Mouse (Mus musculus): ENCODE results near the gene Armc5. TPM values are rescaled to one million over a fixed set of nuclear protein-coding genes. Genes with fewer than 3 reads are reported as not detected.

Gene Armc5
- polyA plus RNA-seq, 1 experiment = 2.1 TPM

- Histone ChIP-seq H3K27me3 (ENCODE audit: control insufficient read depth) (peaks cover 50% of the 10 kb centered on the region), H3K4me1 (ENCODE audit: control insufficient read depth) (peaks cover 41% of the 10 kb centered on the region), H3K4me3 (replicated peaks) (no peak overlapping the region), H3K36me3 (ENCODE audit: control insufficient read depth) (peaks cover 3% of the 10 kb centered on the region), H3K9me3 (ENCODE audit: control insufficient read depth, low read length) (no peaks in the 10 kb centered on the region)
- no peak for TF ChIP-seq TAL1 (IDR thresholded peaks at IDR 0.05; ENCODE audit: low read length)
- no peak for TF ChIP-seq GATA1 (IDR thresholded peaks at IDR 0.05; ENCODE audit: low read length)
Measured at GRCm38 (mm10) chr7:128251946-128252345, 14.8 kb downstream of the Armc5 start.

- H3K4me1 ChIP-seq (ENCODE audit: control insufficient read depth) = peaks cover 37% of the 10 kb centered on the region
- TF ChIP-seq GATA1 (IDR thresholded peaks at IDR 0.05; ENCODE audit: low read length) (no peak), TAL1 (IDR thresholded peaks at IDR 0.05; ENCODE audit: low read length) (no peak)
- peaks cover 51% of the 10 kb centered on the region for H3K27me3 ChIP-seq (ENCODE audit: control insufficient read depth)
Measured at GRCm38 (mm10) chr7:128252609-128253008, 15.5 kb downstream of the Armc5 start.

DNA sequence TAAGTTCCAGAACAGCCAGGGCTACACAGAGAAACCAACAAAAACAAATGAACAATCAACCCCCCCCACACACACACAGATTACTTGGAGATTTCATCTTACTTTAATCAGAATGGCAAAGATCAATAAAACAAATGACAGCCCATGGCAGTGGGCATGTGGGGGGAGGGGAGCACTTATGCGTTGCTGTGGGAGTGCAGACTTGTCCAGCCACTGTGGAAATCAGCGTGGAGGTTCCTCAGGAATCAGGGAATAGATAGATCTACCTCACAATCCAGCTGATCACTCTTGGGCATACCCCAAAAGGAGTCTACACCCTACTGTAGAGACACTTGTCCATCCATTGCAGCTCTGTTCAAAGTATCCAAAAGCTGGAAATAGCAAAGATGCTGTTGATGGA lies 17.8 kb downstream of the Armc5 start:
- H3K27me3 ChIP-seq (ENCODE audit: control insufficient read depth) = peaks cover 70% of the 10 kb centered on the region
- H3K4me3 ChIP-seq (replicated peaks) = no peak overlapping the region
- H3K9me3 ChIP-seq (ENCODE audit: control insufficient read depth, low read length) = no peaks in the 10 kb centered on the region
- H3K36me3 ChIP-seq (ENCODE audit: control insufficient read depth) = no peaks in the 10 kb centered on the region; the same call in 1 of the 2 replicates
- peaks cover 24% of the 10 kb centered on the region for H3K4me1 ChIP-seq (ENCODE audit: control insufficient read depth)
- TF ChIP-seq GATA1 (IDR thresholded peaks at IDR 0.05; ENCODE audit: low read length) (no peak), TAL1 (IDR thresholded peaks at IDR 0.05; ENCODE audit: low read length) (no peak)

More at GRCm38 (mm10) chr7:128252609-128253008, 15.5 kb downstream of the Armc5 start:
- Histone ChIP-seq H3K4me3 (replicated peaks) (no peak overlapping the region), H3K9me3 (ENCODE audit: control insufficient read depth, low read length) (no peaks in the 10 kb centered on the region), H3K36me3 (ENCODE audit: control insufficient read depth) (peaks cover 3% of the 10 kb centered on the region)

DNA sequence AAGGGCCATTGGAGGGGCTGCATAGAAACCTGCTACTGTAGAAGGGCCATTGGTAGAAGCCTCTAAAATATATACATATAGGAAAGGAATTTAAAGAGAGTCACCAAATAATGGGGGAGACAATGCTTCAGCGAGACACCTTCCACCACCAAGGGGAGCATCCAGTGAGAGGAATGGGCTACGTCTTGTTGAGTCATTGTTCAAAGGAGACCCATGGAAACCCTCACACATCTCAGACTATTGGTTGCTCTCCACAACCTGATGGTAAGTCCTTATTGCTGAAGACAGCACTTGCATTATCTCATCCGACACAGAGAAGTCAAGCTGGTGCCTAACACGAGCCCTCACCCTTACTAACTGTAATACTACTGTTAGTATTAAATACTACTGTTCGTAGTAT lies 18.6 kb downstream of the Armc5 start:
- Histone ChIP-seq H3K4me3 (replicated peaks) (no peak overlapping the region), H3K36me3 (ENCODE audit: control insufficient read depth) (no peaks in the 10 kb centered on the region; the same call in 1 of the 2 replicates), H3K4me1 (ENCODE audit: control insufficient read depth) (peaks cover 22% of the 10 kb centered on the region), H3K27me3 (ENCODE audit: control insufficient read depth) (peaks cover 73% of the 10 kb centered on the region), H3K9me3 (ENCODE audit: control insufficient read depth, low read length) (no peaks in the 10 kb centered on the region)
- no peak for TF ChIP-seq TAL1 (IDR thresholded peaks at IDR 0.05; ENCODE audit: low read length)
- no peak for TF ChIP-seq GATA1 (IDR thresholded peaks at IDR 0.05; ENCODE audit: low read length)

DNA sequence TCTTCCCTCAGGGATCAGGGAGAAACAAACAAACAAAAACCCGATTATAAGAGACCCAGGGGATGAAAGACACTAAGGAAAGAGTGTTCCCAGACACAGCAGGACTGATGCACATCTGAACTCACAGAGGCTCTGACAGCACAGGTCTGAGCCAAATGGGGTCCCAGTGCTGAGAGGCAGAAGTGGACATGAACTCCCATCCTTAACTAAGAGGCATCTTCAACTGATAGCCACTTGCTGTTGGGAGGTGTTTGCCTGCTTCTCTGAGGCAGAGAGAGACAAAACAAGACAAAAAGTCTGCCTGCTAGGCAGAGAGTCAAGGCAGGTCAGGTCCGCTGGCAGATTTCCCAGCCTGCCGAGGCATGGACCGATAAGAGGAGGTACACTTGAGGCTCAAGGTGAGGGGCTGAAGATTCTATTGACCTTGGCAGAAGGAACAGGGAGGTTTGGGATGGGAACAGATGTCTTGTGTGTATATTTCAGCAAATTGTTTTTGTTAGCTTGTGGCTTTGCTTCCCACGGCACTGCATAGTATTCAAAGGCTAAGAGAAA lies 19.7 kb downstream of the Armc5 start:
- H3K4me1 ChIP-seq (ENCODE audit: control insufficient read depth) = peaks cover 22% of the 10 kb centered on the region
- peaks cover 74% of the 10 kb centered on the region for H3K27me3 ChIP-seq (ENCODE audit: control insufficient read depth)
- no peaks in the 10 kb centered on the region; the same call in 1 of the 2 replicates for H3K36me3 ChIP-seq (ENCODE audit: control insufficient read depth)
- TF ChIP-seq TAL1 (IDR thresholded peaks at IDR 0.05; ENCODE audit: low read length) = no peak
- TF ChIP-seq GATA1 (IDR thresholded peaks at IDR 0.05; ENCODE audit: low read length) = no peak
- no peaks in the 10 kb centered on the region for H3K9me3 ChIP-seq (ENCODE audit: control insufficient read depth, low read length)
- no peak overlapping the region for H3K4me3 ChIP-seq (replicated peaks)

- H3K36me3 ChIP-seq (ENCODE audit: control insufficient read depth) = peaks cover 12% of the 10 kb centered on the region
- H3K27me3 ChIP-seq (ENCODE audit: control insufficient read depth) = peaks cover 57% of the 10 kb centered on the region
- H3K9me3 ChIP-seq (ENCODE audit: control insufficient read depth, low read length) = peaks cover 7% of the 10 kb centered on the region
- TF ChIP-seq TAL1 (IDR thresholded peaks at IDR 0.05; ENCODE audit: low read length) = no peak
- no peak for TF ChIP-seq GATA1 (IDR thresholded peaks at IDR 0.05; ENCODE audit: low read length)
- no peak within 1 kb of the TSS for H3K4me3 ChIP-seq (replicated peaks)
- H3K4me1 ChIP-seq (ENCODE audit: control insufficient read depth) = peaks cover 30% of the 10 kb centered on the region
Measured at GRCm38 (mm10) chr7:128265411-128265810, 28.3 kb downstream of the Armc5 start, which contains the start of gene Slc5a2. Gene Slc5a2, plus strand, starts transcription at chr7:128265657.

- TF ChIP-seq TAL1 (IDR thresholded peaks at IDR 0.05; ENCODE audit: low read length) (no peak), GATA1 (IDR thresholded peaks at IDR 0.05; ENCODE audit: low read length) (no peak)
- Histone ChIP-seq H3K9me3 (ENCODE audit: control insufficient read depth, low read length) (peaks cover 12% of the 10 kb centered on the region), H3K27me3 (ENCODE audit: control insufficient read depth) (peaks cover 50% of the 10 kb centered on the region)
Measured at GRCm38 (mm10) chr7:128266056-128266455, 28.9 kb downstream of the Armc5 start.

GRCm38 (mm10) chr7:128267391-128267790 lies 30.2 kb downstream of the Armc5 start:
- H3K4me1 ChIP-seq (ENCODE audit: control insufficient read depth) = peaks cover 49% of the 10 kb centered on the region
- peaks cover 20% of the 10 kb centered on the region for H3K9me3 ChIP-seq (ENCODE audit: control insufficient read depth, low read length)
- no peak for TF ChIP-seq TAL1 (IDR thresholded peaks at IDR 0.05; ENCODE audit: low read length)
- TF ChIP-seq GATA1 (IDR thresholded peaks at IDR 0.05; ENCODE audit: low read length) = no peak
- H3K27me3 ChIP-seq (ENCODE audit: control insufficient read depth) = peaks cover 40% of the 10 kb centered on the region
- H3K36me3 ChIP-seq (ENCODE audit: control insufficient read depth) = peaks cover 31% of the 10 kb centered on the region
- no peak overlapping the region for H3K4me3 ChIP-seq (replicated peaks)

More at GRCm38 (mm10) chr7:128266056-128266455, 28.9 kb downstream of the Armc5 start:
- Histone ChIP-seq H3K4me1 (ENCODE audit: control insufficient read depth) (peaks cover 36% of the 10 kb centered on the region), H3K36me3 (ENCODE audit: control insufficient read depth) (peaks cover 18% of the 10 kb centered on the region), H3K4me3 (replicated peaks) (no peak overlapping the region)

DNA sequence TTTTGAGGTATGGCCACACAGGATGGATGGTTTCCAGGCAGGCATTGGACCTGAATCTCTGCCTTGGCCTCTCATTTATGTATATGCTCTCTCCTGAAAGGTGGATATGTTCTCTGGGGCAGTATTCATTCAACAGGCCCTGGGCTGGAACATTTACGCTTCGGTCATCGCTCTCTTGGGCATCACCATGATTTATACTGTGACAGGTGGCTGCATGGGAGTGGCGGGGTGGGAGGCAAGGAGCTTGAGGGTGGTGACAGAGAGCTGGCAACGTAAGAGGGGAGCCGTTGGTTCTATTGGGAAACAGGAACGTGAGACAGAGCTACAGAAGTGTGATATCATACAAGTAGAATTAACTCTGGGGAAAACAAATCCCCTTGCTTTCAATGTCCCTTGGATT lies 30.7 kb downstream of the Armc5 start:
- peaks cover 20% of the 10 kb centered on the region for H3K9me3 ChIP-seq (ENCODE audit: control insufficient read depth, low read length)
- H3K27me3 ChIP-seq (ENCODE audit: control insufficient read depth) = peaks cover 36% of the 10 kb centered on the region
- H3K4me3 ChIP-seq (replicated peaks) = no peak overlapping the region
- H3K4me1 ChIP-seq (ENCODE audit: control insufficient read depth) = peaks cover 49% of the 10 kb centered on the region
- no peak for TF ChIP-seq TAL1 (IDR thresholded peaks at IDR 0.05; ENCODE audit: low read length)
- no peak for TF ChIP-seq GATA1 (IDR thresholded peaks at IDR 0.05; ENCODE audit: low read length)
- peaks cover 36% of the 10 kb centered on the region for H3K36me3 ChIP-seq (ENCODE audit: control insufficient read depth)
